Mouse (Mus musculus): ENCODE data around the gene Erbb3. TPM values are rescaled to one million over a fixed set of nuclear protein-coding genes. Genes with fewer than 3 reads are reported as not detected.
"Not testable (repeated sequence)": the region's sequence is repeated elsewhere in the genome, so short reads cannot be mapped to it uniquely, and the experiment has no call there.

The Erbb3 gene
- total and polyA plus RNA-seq, 2 experiments from 2014 or later = 0.21 to 1.1 TPM

- ATAC-seq (ENCODE audit: low FRiP score) = no peak
Observed at GRCm38 (mm10) chr10:128622702-128623101, 33.2 kb upstream of the Erbb3 start.

GRCm38 (mm10) chr10:128621986-128622520 lies 32.6 kb upstream of the Erbb3 start:
- Histone ChIP-seq H3K4me3 (ENCODE audit: low read depth, low read length) (no peak overlapping the region), H3K27me3 (ENCODE audit: insufficient read depth, low read length) (no peaks in the 10 kb centered on the region), H3K36me3 (ENCODE audit: insufficient read depth, low read length) (peaks cover 10% of the 10 kb centered on the region), H3K27ac (ENCODE audit: low read depth, low read length) (no peak overlapping the region), H3K4me1 (ENCODE audit: insufficient read depth, low read length) (peaks cover 6% of the 10 kb centered on the region), H3K4me2 (ENCODE audit: low read depth, low read length, poor library complexity, severe bottlenecking) (no peak overlapping the region), H3K9me3 (ENCODE audit: low read length) (no peaks in the 10 kb centered on the region), H3K9ac (replicated peaks; ENCODE audit: low read length, poor library complexity, severe bottlenecking) (no peak overlapping the region)
- no peak; the same call in 1 of the 2 replicates for TF ChIP-seq CTCF (IDR thresholded peaks at IDR 0.05)
- 73% methylated on average over 3 of the region's 3 CpGs for WGBS
- DNase-seq (ENCODE audit: low spot score) (no peak), ATAC-seq (ENCODE audit: low FRiP score) (no peak)

More at GRCm38 (mm10) chr10:128622702-128623101, 33.2 kb upstream of the Erbb3 start:
- no peak for DNase-seq (ENCODE audit: low spot score)
- Histone ChIP-seq H3K9ac (replicated peaks; ENCODE audit: low read length, poor library complexity, severe bottlenecking) (no peak overlapping the region), H3K9me3 (ENCODE audit: low read length) (no peaks in the 10 kb centered on the region), H3K27me3 (ENCODE audit: insufficient read depth, low read length) (no peaks in the 10 kb centered on the region), H3K4me1 (ENCODE audit: insufficient read depth, low read length) (peaks cover 6% of the 10 kb centered on the region), H3K27ac (ENCODE audit: low read depth, low read length) (no peak overlapping the region), H3K4me3 (ENCODE audit: low read depth, low read length) (no peak overlapping the region), H3K36me3 (ENCODE audit: insufficient read depth, low read length) (peaks cover 10% of the 10 kb centered on the region), H3K4me2 (ENCODE audit: low read depth, low read length, poor library complexity, severe bottlenecking) (no peak overlapping the region)
- 79% methylated on average over 4 of the region's 4 CpGs for WGBS
- no peak for TF ChIP-seq CTCF (IDR thresholded peaks at IDR 0.05)

- no peaks in the 10 kb centered on the region for H3K27me3 ChIP-seq (ENCODE audit: insufficient read depth, low read length)
- no peak overlapping the region for H3K4me2 ChIP-seq (ENCODE audit: low read depth, low read length, poor library complexity, severe bottlenecking)
- no peak for TF ChIP-seq CTCF (IDR thresholded peaks at IDR 0.05)
- H3K9me3 ChIP-seq (ENCODE audit: low read length) = no peaks in the 10 kb centered on the region
- no peak overlapping the region for H3K27ac ChIP-seq (ENCODE audit: low read depth, low read length)
- peaks cover 4% of the 10 kb centered on the region for H3K4me1 ChIP-seq (ENCODE audit: insufficient read depth, low read length)
- no peak overlapping the region for H3K4me3 ChIP-seq (ENCODE audit: low read depth, low read length)
- H3K9ac ChIP-seq (replicated peaks; ENCODE audit: low read length, poor library complexity, severe bottlenecking) = no peak overlapping the region
- DNase-seq (ENCODE audit: low spot score) = no peak
- ATAC-seq (ENCODE audit: low FRiP score) = no peak
- peaks cover 10% of the 10 kb centered on the region for H3K36me3 ChIP-seq (ENCODE audit: insufficient read depth, low read length)
Observed at GRCm38 (mm10) chr10:128620241-128620640, 30.8 kb upstream of the Erbb3 start.

- 91% methylated on average over 5 of the region's 5 CpGs for WGBS
Observed at GRCm38 (mm10) chr10:128619148-128619547, 29.7 kb upstream of the Erbb3 start.

GRCm38 (mm10) chr10:128618570-128618969 lies 29.1 kb upstream of the Erbb3 start:
- Histone ChIP-seq H3K27me3 (ENCODE audit: insufficient read depth, low read length) (no peaks in the 10 kb centered on the region), H3K9ac (replicated peaks; ENCODE audit: low read length, poor library complexity, severe bottlenecking) (no peak overlapping the region), H3K4me3 (ENCODE audit: low read depth, low read length) (no peak overlapping the region), H3K9me3 (ENCODE audit: low read length) (no peaks in the 10 kb centered on the region), H3K27ac (ENCODE audit: low read depth, low read length) (no peak overlapping the region), H3K36me3 (ENCODE audit: insufficient read depth, low read length) (no peaks in the 10 kb centered on the region), H3K4me2 (ENCODE audit: low read depth, low read length, poor library complexity, severe bottlenecking) (no peak overlapping the region), H3K4me1 (ENCODE audit: insufficient read depth, low read length) (no peaks in the 10 kb centered on the region)
- TF ChIP-seq CTCF (IDR thresholded peaks at IDR 0.05) = no peak
- WGBS = 83% methylated on average over 1 of the region's 1 CpGs
- no peak for DNase-seq (ENCODE audit: low spot score)
- ATAC-seq (ENCODE audit: low FRiP score) = no peak

More at GRCm38 (mm10) chr10:128619148-128619547, 29.7 kb upstream of the Erbb3 start:
- not testable (repeated sequence) for DNase-seq (ENCODE audit: low spot score); H3K4me3 ChIP-seq (ENCODE audit: low read depth, low read length); H3K9ac ChIP-seq (replicated peaks; ENCODE audit: low read length, poor library complexity, severe bottlenecking); H3K4me1 ChIP-seq (ENCODE audit: insufficient read depth, low read length); H3K27me3 ChIP-seq (ENCODE audit: insufficient read depth, low read length); H3K27ac ChIP-seq (ENCODE audit: low read depth, low read length); ATAC-seq (ENCODE audit: low FRiP score); H3K4me2 ChIP-seq (ENCODE audit: low read depth, low read length, poor library complexity, severe bottlenecking); H3K9me3 ChIP-seq (ENCODE audit: low read length); H3K36me3 ChIP-seq (ENCODE audit: insufficient read depth, low read length)

GRCm38 (mm10) chr10:128615798-128616448 lies 26.5 kb upstream of the Erbb3 start:
- H3K27ac ChIP-seq (ENCODE audit: low read depth, low read length); H3K4me2 ChIP-seq (ENCODE audit: low read depth, low read length, poor library complexity, severe bottlenecking); DNase-seq (ENCODE audit: low spot score); H3K36me3 ChIP-seq (ENCODE audit: insufficient read depth, low read length); H3K27me3 ChIP-seq (ENCODE audit: insufficient read depth, low read length); H3K9ac ChIP-seq (replicated peaks; ENCODE audit: low read length, poor library complexity, severe bottlenecking); ATAC-seq (ENCODE audit: low FRiP score); H3K4me1 ChIP-seq (ENCODE audit: insufficient read depth, low read length); H3K4me3 ChIP-seq (ENCODE audit: low read depth, low read length); H3K9me3 ChIP-seq (ENCODE audit: low read length): not testable (repeated sequence)
- WGBS = 88% methylated on average over 6 of the region's 7 CpGs

Measured in midbrain, postnatal 0 days (tissue).